Mouse (Mus musculus): ENCODE measurements around the gene AI837181. TPM values are rescaled to one million over a fixed set of nuclear protein-coding genes. Genes with fewer than 3 reads are reported as not detected.
A peak's percentile ranks its signal among the peaks of the same experiment; 100 is the strongest.

Gene AI837181
- polyA plus RNA-seq, 1 experiment from 2014 or later: 40.8 TPM

GRCm38 (mm10) chr19:5455568-5455967 is 30.6 kb downstream of the AI837181 start:
- WGBS: 54% methylated on average over 8 of the region's 8 CpGs
- Histone ChIP-seq H3K4me3 (ENCODE audit: low read depth, low read length) (peak overlapping the region; percentile 84), H3K27ac (ENCODE audit: low read depth) (peak overlapping the region; percentile 43; the same call in 1 of the 2 replicates)

GRCm38 (mm10) chr19:5456241-5456921 is 31.4 kb downstream of the AI837181 start:
- peaks cover 8% of the 10 kb centered on the region for H3K4me1 ChIP-seq (ENCODE audit: insufficient read depth)

More at GRCm38 (mm10) chr19:5455568-5455967, 30.6 kb downstream of the AI837181 start:
- DNase-seq: peak; percentile 23
- no peak for TF ChIP-seq CTCF (IDR thresholded peaks at IDR 0.05; ENCODE audit: low read depth)
- Histone ChIP-seq H3K36me3 (ENCODE audit: insufficient read depth) (peaks cover 10% of the 10 kb centered on the region), H3K4me2 (peak overlapping the region; percentile 99), H3K27me3 (ENCODE audit: insufficient read depth, low read length) (0 out of 2 replicates have a peak, but pooled peaks cover 4% of the 10 kb centered on the region), H3K9ac (peak overlapping the region; percentile 78), H3K9me3 (ENCODE audit: low read depth, low read length) (no peaks in the 10 kb centered on the region), H3K4me1 (ENCODE audit: insufficient read depth) (peaks cover 4% of the 10 kb centered on the region)
- ATAC-seq (ENCODE audit: insufficient read depth): no peak

DNA sequence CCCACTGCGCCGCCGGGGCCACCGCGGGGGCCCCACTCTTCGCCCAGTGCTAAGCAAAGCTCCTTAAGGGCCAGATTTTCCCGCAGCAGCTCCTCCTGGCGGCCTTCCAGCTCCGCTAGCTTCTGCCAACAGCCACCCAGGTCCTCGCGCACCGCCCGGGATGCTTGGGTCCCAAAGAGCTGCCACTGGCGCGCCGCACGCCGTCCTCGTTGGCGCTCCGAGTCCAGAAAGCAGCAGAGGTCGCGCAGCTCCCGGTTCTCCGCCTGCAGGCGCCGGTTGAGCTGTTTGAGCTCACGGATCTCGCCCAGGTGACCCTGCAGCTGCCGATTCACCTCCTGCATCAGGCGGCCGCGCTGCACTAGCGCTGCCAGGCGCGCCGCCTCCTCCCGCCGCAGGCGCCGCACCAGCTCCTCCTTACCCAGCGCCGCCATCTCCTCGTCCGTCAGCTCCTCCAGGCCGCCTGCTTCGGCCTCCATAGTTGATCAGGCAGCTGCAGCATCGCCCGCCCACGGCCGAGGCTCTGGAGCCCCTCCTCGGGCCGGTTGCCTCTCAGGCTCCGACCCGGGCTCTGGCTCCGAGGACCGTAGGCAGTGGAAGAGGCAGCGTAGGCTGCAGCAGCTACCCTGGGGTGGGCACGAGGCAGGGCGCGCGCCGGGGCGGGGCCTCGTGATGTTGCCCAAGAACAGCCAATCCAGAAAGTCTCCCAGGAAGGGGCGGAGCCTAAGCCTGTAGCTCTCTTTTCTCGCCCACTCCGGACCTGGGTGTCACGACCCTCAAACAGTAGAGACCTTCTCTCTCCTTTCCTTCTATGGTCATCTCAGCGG is 32.2 kb downstream of the AI837181 start:
- Histone ChIP-seq H3K9ac (peak overlapping the region; percentile 78), H3K9me3 (ENCODE audit: low read depth, low read length) (no peaks in the 10 kb centered on the region), H3K36me3 (ENCODE audit: insufficient read depth) (peaks cover 14% of the 10 kb centered on the region), H3K4me1 (ENCODE audit: insufficient read depth) (peaks cover 10% of the 10 kb centered on the region), H3K27me3 (ENCODE audit: insufficient read depth, low read length) (no peaks in the 10 kb centered on the region), H3K4me2 (peak overlapping the region; percentile 99), H3K4me3 (ENCODE audit: low read depth, low read length) (peak overlapping the region; percentile 84), H3K27ac (ENCODE audit: low read depth) (peak overlapping the region; percentile 90)
- ATAC-seq (ENCODE audit: insufficient read depth) (peak; percentile 89), DNase-seq (peak; percentile 96)
- TF ChIP-seq CTCF (IDR thresholded peaks at IDR 0.05; ENCODE audit: low read depth): no peak; the same call in 1 of the 2 replicates
- under 1% methylated on average over 70 of the region's 70 CpGs for WGBS

More at GRCm38 (mm10) chr19:5456241-5456921, 31.4 kb downstream of the AI837181 start:
- peaks cover 10% of the 10 kb centered on the region for H3K36me3 ChIP-seq (ENCODE audit: insufficient read depth)
- no peak for ATAC-seq (ENCODE audit: insufficient read depth)
- H3K9ac ChIP-seq: peak overlapping the region; percentile 78
- no peak for TF ChIP-seq CTCF (IDR thresholded peaks at IDR 0.05; ENCODE audit: low read depth)
- peak overlapping the region; percentile 90 for H3K27ac ChIP-seq (ENCODE audit: low read depth)
- no peaks in the 10 kb centered on the region for H3K27me3 ChIP-seq (ENCODE audit: insufficient read depth, low read length)
- DNase-seq: peak; percentile 62
- no peaks in the 10 kb centered on the region for H3K9me3 ChIP-seq (ENCODE audit: low read depth, low read length)
- peak overlapping the region; percentile 99 for H3K4me2 ChIP-seq
- WGBS: 2% methylated on average over 26 of the region's 26 CpGs
- peak overlapping the region; percentile 84 for H3K4me3 ChIP-seq (ENCODE audit: low read depth, low read length)

DNA sequence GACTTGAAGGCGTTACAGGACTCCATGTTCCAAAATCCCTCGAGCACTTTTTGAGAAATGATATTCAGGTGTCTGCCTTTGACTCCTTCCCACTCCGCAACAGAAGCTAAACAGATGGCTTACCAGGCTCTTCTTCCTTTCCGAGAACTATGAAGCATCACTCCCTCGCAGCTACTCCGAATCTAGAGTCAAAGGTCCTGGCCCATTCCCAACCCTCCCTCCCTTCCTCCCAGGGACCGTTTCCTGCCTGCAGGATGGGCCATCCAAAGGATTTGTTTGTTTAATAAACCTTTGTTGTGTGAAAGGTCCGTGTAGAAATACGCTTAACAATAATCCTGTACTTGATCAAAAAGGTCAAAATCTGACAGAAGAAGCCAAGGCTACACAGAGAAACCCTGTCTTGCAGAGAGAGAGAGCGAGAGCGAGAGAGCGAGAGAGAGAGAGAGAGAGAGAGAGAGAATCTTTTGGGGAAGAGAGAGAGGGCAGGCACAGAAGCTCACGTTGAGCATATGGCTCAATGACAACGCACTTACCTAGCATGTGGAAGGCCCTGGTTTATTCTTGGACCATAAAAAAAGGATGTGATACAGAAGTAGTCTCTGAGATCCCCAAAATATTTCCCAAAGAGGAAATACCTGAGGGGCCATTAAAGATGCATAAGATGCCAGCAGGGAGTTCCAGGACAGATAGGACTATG is 33.0 kb downstream of the AI837181 start, which contains the start of gene Ccdc85b:
Gene Ccdc85b (minus strand): TSS at position 149 of the 697 bp plus-strand sequence.
- H3K4me3 ChIP-seq (ENCODE audit: low read depth, low read length): peak within 1 kb of the TSS; percentile 84
- H3K9ac ChIP-seq: peak within 1 kb of the TSS; percentile 78
- 12% methylated on average over 14 of the region's 14 CpGs for WGBS
- no peak for TF ChIP-seq CTCF (IDR thresholded peaks at IDR 0.05; ENCODE audit: low read depth)
- DNase-seq (no peak), ATAC-seq (ENCODE audit: insufficient read depth) (no peak)
- H3K9me3 ChIP-seq (ENCODE audit: low read depth, low read length): no peaks in the 10 kb centered on the region
- peaks cover 21% of the 10 kb centered on the region for H3K36me3 ChIP-seq (ENCODE audit: insufficient read depth)
- no peaks in the 10 kb centered on the region for H3K27me3 ChIP-seq (ENCODE audit: insufficient read depth, low read length)
- H3K27ac ChIP-seq (ENCODE audit: low read depth): peak within 1 kb of the TSS; percentile 90
- peak within 1 kb of the TSS; percentile 99 for H3K4me2 ChIP-seq
- H3K4me1 ChIP-seq (ENCODE audit: insufficient read depth): peaks cover 10% of the 10 kb centered on the region

- no peaks in the 10 kb centered on the region for H3K9me3 ChIP-seq (ENCODE audit: low read depth, low read length)
- DNase-seq (no peak), ATAC-seq (ENCODE audit: insufficient read depth) (no peak)
- 67% methylated on average over 7 of the region's 7 CpGs for WGBS
- no peak overlapping the region for H3K9ac ChIP-seq
- H3K27me3 ChIP-seq (ENCODE audit: insufficient read depth, low read length): no peaks in the 10 kb centered on the region
- no peak overlapping the region for H3K4me3 ChIP-seq (ENCODE audit: low read depth, low read length)
- no peak overlapping the region for H3K27ac ChIP-seq (ENCODE audit: low read depth)
- H3K4me2 ChIP-seq: no peak overlapping the region
- H3K36me3 ChIP-seq (ENCODE audit: insufficient read depth): peaks cover 25% of the 10 kb centered on the region
- H3K4me1 ChIP-seq (ENCODE audit: insufficient read depth): peaks cover 10% of the 10 kb centered on the region
- no peak for TF ChIP-seq CTCF (IDR thresholded peaks at IDR 0.05; ENCODE audit: low read depth)
Measured at GRCm38 (mm10) chr19:5459019-5459418, 34.1 kb downstream of the AI837181 start.

DNA sequence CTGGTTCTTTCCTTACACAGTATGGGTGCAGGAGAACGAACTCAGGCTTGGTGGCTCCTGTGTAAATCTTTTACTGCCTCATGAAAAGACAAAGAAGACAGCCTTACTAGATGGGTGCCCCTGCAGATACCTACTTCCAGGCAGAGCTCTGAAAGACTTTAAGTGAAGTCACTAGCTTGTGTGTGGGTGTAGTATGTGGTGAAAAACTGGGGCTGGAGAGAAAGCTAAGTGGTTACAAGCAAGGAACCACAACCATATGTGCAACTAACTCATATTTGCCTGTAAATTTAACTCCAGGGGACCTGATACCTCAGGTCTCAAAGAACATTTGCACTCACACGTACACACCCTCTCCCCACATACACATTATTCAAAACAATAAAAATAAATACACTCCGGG is 35.0 kb downstream of the AI837181 start:
- ATAC-seq (ENCODE audit: insufficient read depth) (no peak), DNase-seq (no peak)
- Histone ChIP-seq H3K9ac (peak overlapping the region; percentile 62), H3K4me1 (ENCODE audit: insufficient read depth) (peaks cover 10% of the 10 kb centered on the region), H3K27ac (ENCODE audit: low read depth) (0 out of 2 replicates have a peak overlapping the region, but pooled peaks have one; percentile 10), H3K4me2 (peak overlapping the region; percentile 82), H3K36me3 (ENCODE audit: insufficient read depth) (peaks cover 30% of the 10 kb centered on the region), H3K27me3 (ENCODE audit: insufficient read depth, low read length) (no peaks in the 10 kb centered on the region), H3K9me3 (ENCODE audit: low read depth, low read length) (no peaks in the 10 kb centered on the region), H3K4me3 (ENCODE audit: low read depth, low read length) (peak overlapping the region; percentile 57)
- no peak for TF ChIP-seq CTCF (IDR thresholded peaks at IDR 0.05; ENCODE audit: low read depth)
- WGBS: 24% methylated on average over 3 of the region's 3 CpGs
